Mouse (Mus musculus): Measurements from ENCODE around the gene Shld1. TPM values are rescaled to one million over a fixed set of nuclear protein-coding genes. Genes with fewer than 3 reads are reported as not detected.

Gene Shld1
- polyA plus RNA-seq (2017; shearing (Covaris generic)): 10 to 100 TPM; 36.6 to 38.3 TPM

GRCm38 (mm10) chr2:132686756-132687737 is at the start of gene Shld1:
Gene Shld1, plus strand, starts transcription at chr2:132686931.
- peak; percentile 79 for ATAC-seq

- no peak for ATAC-seq
Observed at GRCm38 (mm10) chr2:132638306-132638705, 48.4 kb upstream of the Shld1 start.

- ATAC-seq: no peak
Observed at GRCm38 (mm10) chr2:132639337-132639736, 47.4 kb upstream of the Shld1 start.

GRCm38 (mm10) chr2:132641196-132641595 is 45.5 kb upstream of the Shld1 start:
- no peak for ATAC-seq

- peak; percentile 99 for ATAC-seq
Observed at GRCm38 (mm10) chr2:132643161-132643560, 43.6 kb upstream of the Shld1 start.

- ATAC-seq: no peak
Observed at GRCm38 (mm10) chr2:132646856-132647745, 39.6 kb upstream of the Shld1 start.

- ATAC-seq: no peak
Observed at GRCm38 (mm10) chr2:132649352-132649870, 37.3 kb upstream of the Shld1 start.

GRCm38 (mm10) chr2:132650546-132650945 is 36.2 kb upstream of the Shld1 start:
- no peak for ATAC-seq

GRCm38 (mm10) chr2:132652476-132652875 is 34.3 kb upstream of the Shld1 start:
- no peak for ATAC-seq

GRCm38 (mm10) chr2:132654834-132655495 is 31.8 kb upstream of the Shld1 start:
- no peak for ATAC-seq

- no peak for ATAC-seq
Observed at GRCm38 (mm10) chr2:132657186-132657585, 29.5 kb upstream of the Shld1 start.

- ATAC-seq: peak; percentile 83
Observed at GRCm38 (mm10) chr2:132658412-132659120, 28.2 kb upstream of the Shld1 start.

GRCm38 (mm10) chr2:132669091-132669490 is 17.6 kb upstream of the Shld1 start:
- ATAC-seq: peak; percentile 73

- peak; percentile 73 for ATAC-seq
Observed at GRCm38 (mm10) chr2:132670290-132670689, 16.4 kb upstream of the Shld1 start.

GRCm38 (mm10) chr2:132672121-132672520 is 14.6 kb upstream of the Shld1 start:
- ATAC-seq: no peak

GRCm38 (mm10) chr2:132676111-132676510 is 10.6 kb upstream of the Shld1 start:
- no peak for ATAC-seq

- ATAC-seq: no peak
Observed at GRCm38 (mm10) chr2:132685001-132685400, 1.7 kb upstream of the Shld1 start.

- peak; percentile 24 for ATAC-seq
Observed at GRCm38 (mm10) chr2:132688611-132689021, 1.9 kb downstream of the Shld1 start.

GRCm38 (mm10) chr2:132689188-132689568 is 2.4 kb downstream of the Shld1 start:
- peak; percentile 32 for ATAC-seq

- no peak for ATAC-seq
Observed at GRCm38 (mm10) chr2:132689569-132690231, 3.0 kb downstream of the Shld1 start.

GRCm38 (mm10) chr2:132691731-132692130 is 5.0 kb downstream of the Shld1 start:
- ATAC-seq: no peak
